Mouse (Mus musculus): ENCODE data around the gene Ehmt2.
"Not testable (repeated sequence)": the region's sequence is repeated elsewhere in the genome, so short reads cannot be mapped to it uniquely, and the experiment has no call there.

The Ehmt2 gene

GRCm38 (mm10) chr17:34893072-34893824, 5.0 kb upstream of the Ehmt2 start:
- no peak for DNase-seq

- peak; percentile 94 to 95 for DNase-seq
These were observed 4.1 kb upstream of the Ehmt2 start for GRCm38 (mm10) chr17:34894074-34894597.

- DNase-seq, result peak; percentile 48 to 53
These were observed 3.3 kb upstream of the Ehmt2 start for GRCm38 (mm10) chr17:34894801-34895530.

GRCm38 (mm10) chr17:34895724-34896123, 2.5 kb upstream of the Ehmt2 start:
- DNase-seq, result no peak

GRCm38 (mm10) chr17:34896366-34896765, 1.9 kb upstream of the Ehmt2 start:
- DNase-seq, result no peak

GRCm38 (mm10) chr17:34897373-34898159, 703 bp upstream of the Ehmt2 start:
- DNase-seq, result peak in 1 of 2 experiments; percentile 68

GRCm38 (mm10) chr17:34898706-34899052, 410 bp downstream of the Ehmt2 start:
- no peak for DNase-seq

GRCm38 (mm10) chr17:34899053-34899889, 1.0 kb downstream of the Ehmt2 start:
- DNase-seq, result peak; percentile 31 to 46

- DNase-seq, result peak in 1 of 2 experiments; percentile 42
These were observed 1.6 kb downstream of the Ehmt2 start for GRCm38 (mm10) chr17:34899890-34900243.

- not testable (repeated sequence) for DNase-seq
These were observed 2.6 kb downstream of the Ehmt2 start for GRCm38 (mm10) chr17:34900826-34901225.

GRCm38 (mm10) chr17:34901948-34902347, 3.7 kb downstream of the Ehmt2 start:
- not testable (repeated sequence) for DNase-seq

- DNase-seq, result no peak
These were observed 4.6 kb downstream of the Ehmt2 start for GRCm38 (mm10) chr17:34902895-34903294.

- DNase-seq, result no peak
These were observed 12.7 kb downstream of the Ehmt2 start for GRCm38 (mm10) chr17:34910982-34911381.

GRCm38 (mm10) chr17:34911945-34912351, 13.7 kb downstream of the Ehmt2 start:
- peak; percentile 80 to 85 for DNase-seq

GRCm38 (mm10) chr17:34913930-34914665, 15.8 kb downstream of the Ehmt2 start, which contains the start of gene Slc44a4:
Gene Slc44a4 (plus strand): TSS chr17:34914466.
- DNase-seq, result no peak

GRCm38 (mm10) chr17:34915410-34915831, 17.2 kb downstream of the Ehmt2 start:
- peak in 1 of 2 experiments; percentile 64 for DNase-seq

GRCm38 (mm10) chr17:34916316-34916715, 18.0 kb downstream of the Ehmt2 start:
- no peak for DNase-seq

- DNase-seq, result no peak
These were observed 18.9 kb downstream of the Ehmt2 start for GRCm38 (mm10) chr17:34917188-34917587.

- no peak for DNase-seq
These were observed 24.7 kb downstream of the Ehmt2 start for GRCm38 (mm10) chr17:34922939-34923338.

- no peak for DNase-seq
These were observed 26.0 kb downstream of the Ehmt2 start for GRCm38 (mm10) chr17:34924258-34924657.

- peak in 1 of 2 experiments; percentile 37 for DNase-seq
These were observed 29.2 kb downstream of the Ehmt2 start for GRCm38 (mm10) chr17:34927306-34928019.

All from lung, adult 18-20 months (tissue).